Mouse (Mus musculus): ENCODE data around the gene Eid2. TPM values are rescaled to one million over a fixed set of nuclear protein-coding genes. Genes with fewer than 3 reads are reported as not detected.

The Eid2 gene
- polyA plus RNA-seq, 1 experiment from 2014 or later = 4.3 TPM

DNA sequence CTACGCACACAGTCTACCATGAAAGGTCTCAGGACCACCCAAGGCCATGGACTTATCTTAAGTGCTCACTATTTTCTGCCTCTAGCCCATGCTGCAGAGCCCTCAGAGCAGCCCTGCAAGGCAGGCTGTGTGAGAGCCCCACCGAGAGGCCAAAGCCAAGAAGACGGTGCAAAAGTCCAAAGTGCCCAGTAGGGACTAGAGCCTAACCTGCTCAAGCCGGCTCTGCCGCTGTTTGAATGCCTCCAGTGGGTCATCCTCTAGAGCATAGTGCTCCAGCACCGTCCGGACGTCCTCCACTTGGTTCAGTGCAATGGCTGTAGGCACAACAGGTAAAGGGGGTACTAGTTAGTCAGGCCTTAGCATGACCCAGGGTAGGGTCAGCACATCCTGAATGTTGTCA is 38.5 kb downstream of the Eid2 start:
- Histone ChIP-seq H3K4me3 (ENCODE audit: low read depth, low read length) (no peak overlapping the region), H3K9ac (ENCODE audit: low read depth, low read length) (no peak overlapping the region), H3K36me3 (ENCODE audit: control insufficient read depth, insufficient read depth, low read length) (peaks cover 31% of the 10 kb centered on the region), H3K9me3 (replicated peaks; ENCODE audit: control insufficient read depth, low read length, poor library complexity, severe bottlenecking) (no peaks in the 10 kb centered on the region), H3K4me2 (ENCODE audit: low read length) (no peak overlapping the region), H3K27ac (ENCODE audit: low read length) (no peak overlapping the region), H3K27me3 (ENCODE audit: control insufficient read depth, insufficient read depth, low read depth, low read length) (no peaks in the 10 kb centered on the region), H3K4me1 (ENCODE audit: control insufficient read depth, insufficient read depth, low read length) (peaks cover 19% of the 10 kb centered on the region)
- 96% methylated on average over 8 of the region's 8 CpGs for WGBS
- no peak for ATAC-seq

GRCm38 (mm10) chr7:28309737-28310136 is 42.1 kb downstream of the Eid2 start:
- Histone ChIP-seq H3K4me2 (ENCODE audit: low read length) (no peak overlapping the region), H3K9ac (ENCODE audit: low read depth, low read length) (no peak overlapping the region), H3K4me1 (ENCODE audit: control insufficient read depth, insufficient read depth, low read length) (peaks cover 9% of the 10 kb centered on the region), H3K27ac (ENCODE audit: low read length) (no peak overlapping the region), H3K4me3 (ENCODE audit: low read depth, low read length) (no peak overlapping the region), H3K36me3 (ENCODE audit: control insufficient read depth, insufficient read depth, low read length) (peaks cover 31% of the 10 kb centered on the region), H3K9me3 (replicated peaks; ENCODE audit: control insufficient read depth, low read length, poor library complexity, severe bottlenecking) (no peaks in the 10 kb centered on the region), H3K27me3 (ENCODE audit: control insufficient read depth, insufficient read depth, low read depth, low read length) (no peaks in the 10 kb centered on the region)
- ATAC-seq = no peak
- 41% methylated on average over 9 of the region's 9 CpGs for WGBS

GRCm38 (mm10) chr7:28311151-28311925 is 43.7 kb downstream of the Eid2 start:
- Histone ChIP-seq H3K4me1 (ENCODE audit: control insufficient read depth, insufficient read depth, low read length) (peaks cover 9% of the 10 kb centered on the region), H3K9me3 (replicated peaks; ENCODE audit: control insufficient read depth, low read length, poor library complexity, severe bottlenecking) (no peaks in the 10 kb centered on the region), H3K4me3 (ENCODE audit: low read depth, low read length) (peak overlapping the region; percentile 87), H3K36me3 (ENCODE audit: control insufficient read depth, insufficient read depth, low read length) (peaks cover 34% of the 10 kb centered on the region), H3K4me2 (ENCODE audit: low read length) (peak overlapping the region; percentile 94), H3K9ac (ENCODE audit: low read depth, low read length) (peak overlapping the region; percentile 90), H3K27ac (ENCODE audit: low read length) (peak overlapping the region; percentile 82), H3K27me3 (ENCODE audit: control insufficient read depth, insufficient read depth, low read depth, low read length) (no peaks in the 10 kb centered on the region)
- ATAC-seq = peak; percentile 61; the same call in 1 of the 2 replicates
- 6% methylated on average over 35 of the region's 35 CpGs for WGBS

DNA sequence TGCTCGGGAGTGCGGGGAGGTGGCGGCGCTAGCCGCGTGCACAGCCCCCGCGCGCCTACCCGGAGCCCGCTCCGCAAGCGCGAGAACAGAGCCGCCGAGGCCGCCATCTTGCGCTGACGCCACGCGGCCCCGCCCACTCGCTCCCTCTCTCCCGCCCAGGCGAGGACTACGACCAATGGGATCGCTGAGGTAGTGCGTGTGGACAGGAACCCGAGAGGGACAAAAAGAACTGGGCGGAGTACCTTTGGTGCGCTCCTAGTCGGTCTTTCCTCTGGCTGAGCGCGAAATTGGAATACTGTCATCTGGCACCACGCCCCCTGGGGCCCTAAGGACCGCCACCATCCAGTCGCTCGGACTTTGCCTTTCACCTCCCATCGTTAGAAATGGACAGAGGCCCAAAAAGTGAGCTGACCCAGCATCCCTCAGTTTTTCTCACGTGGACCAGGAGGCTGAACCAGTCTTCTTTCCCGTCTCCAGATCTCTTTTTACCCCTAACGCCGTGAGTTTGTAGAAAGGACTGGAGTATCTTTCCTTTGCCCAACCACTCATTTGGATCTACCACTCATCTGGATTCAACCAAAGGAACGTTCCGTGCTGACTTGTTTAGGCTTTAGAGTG is 44.4 kb downstream of the Eid2 start, which contains the start of gene Timm50:
Timm50 (minus strand) TSS at position 147 of the 618 bp plus-strand sequence.
- H3K4me1 ChIP-seq (ENCODE audit: control insufficient read depth, insufficient read depth, low read length) = peaks cover 9% of the 10 kb centered on the region
- H3K27ac ChIP-seq (ENCODE audit: low read length) = peak within 1 kb of the TSS; percentile 82
- H3K4me3 ChIP-seq (ENCODE audit: low read depth, low read length) = peak within 1 kb of the TSS; percentile 87
- H3K4me2 ChIP-seq (ENCODE audit: low read length) = peak within 1 kb of the TSS; percentile 94
- no peaks in the 10 kb centered on the region for H3K9me3 ChIP-seq (replicated peaks; ENCODE audit: control insufficient read depth, low read length, poor library complexity, severe bottlenecking)
- no peaks in the 10 kb centered on the region for H3K27me3 ChIP-seq (ENCODE audit: control insufficient read depth, insufficient read depth, low read depth, low read length)
- peak; percentile 97 for ATAC-seq
- under 1% methylated on average over 35 of the region's 45 CpGs for WGBS
- peaks cover 34% of the 10 kb centered on the region for H3K36me3 ChIP-seq (ENCODE audit: control insufficient read depth, insufficient read depth, low read length)
- peak within 1 kb of the TSS; percentile 90 for H3K9ac ChIP-seq (ENCODE audit: low read depth, low read length)

- no peaks in the 10 kb centered on the region for H3K27me3 ChIP-seq (ENCODE audit: control insufficient read depth, insufficient read depth, low read depth, low read length)
- no peak overlapping the region for H3K4me2 ChIP-seq (ENCODE audit: low read length)
- H3K4me3 ChIP-seq (ENCODE audit: low read depth, low read length) = no peak overlapping the region
- peaks cover 73% of the 10 kb centered on the region for H3K36me3 ChIP-seq (ENCODE audit: control insufficient read depth, insufficient read depth, low read length)
- no peak overlapping the region for H3K9ac ChIP-seq (ENCODE audit: low read depth, low read length)
- H3K9me3 ChIP-seq (replicated peaks; ENCODE audit: control insufficient read depth, low read length, poor library complexity, severe bottlenecking) = no peaks in the 10 kb centered on the region
- no peak overlapping the region for H3K27ac ChIP-seq (ENCODE audit: low read length)
- H3K4me1 ChIP-seq (ENCODE audit: control insufficient read depth, insufficient read depth, low read length) = no peaks in the 10 kb centered on the region
- 89% methylated on average over 3 of the region's 3 CpGs for WGBS
- no peak for ATAC-seq
Observed at GRCm38 (mm10) chr7:28318036-28318435, 50.4 kb downstream of the Eid2 start.

GRCm38 (mm10) chr7:28318714-28319113 is 51.0 kb downstream of the Eid2 start:
- H3K27me3 ChIP-seq (ENCODE audit: control insufficient read depth, insufficient read depth, low read depth, low read length) = no peaks in the 10 kb centered on the region
- H3K9ac ChIP-seq (ENCODE audit: low read depth, low read length) = no peak overlapping the region
- H3K4me2 ChIP-seq (ENCODE audit: low read length) = no peak overlapping the region
- no peaks in the 10 kb centered on the region for H3K9me3 ChIP-seq (replicated peaks; ENCODE audit: control insufficient read depth, low read length, poor library complexity, severe bottlenecking)
- WGBS = 95% methylated on average over 17 of the region's 17 CpGs
- H3K4me3 ChIP-seq (ENCODE audit: low read depth, low read length) = no peak overlapping the region
- H3K36me3 ChIP-seq (ENCODE audit: control insufficient read depth, insufficient read depth, low read length) = peaks cover 80% of the 10 kb centered on the region
- no peak for ATAC-seq
- H3K4me1 ChIP-seq (ENCODE audit: control insufficient read depth, insufficient read depth, low read length) = no peaks in the 10 kb centered on the region
- no peak overlapping the region for H3K27ac ChIP-seq (ENCODE audit: low read length)

Other genes starting within 250 kb of the Eid2 start
- gene Psmc4, start 217.8 kb upstream of the Eid2 start, polyA plus RNA-seq (2015; fragmentation: Nextera tagmentation; extraction: Ambion mirVana) = 277 and 280 TPM in 2 replicates
- 0.26 and 0.31 TPM in 2 replicates for gene Fcgbp, start 196.6 kb upstream of the Eid2 start, polyA plus RNA-seq (2015; fragmentation: Nextera tagmentation; extraction: Ambion mirVana)
- gene 9530053A07Rik, start 138.4 kb upstream of the Eid2 start, polyA plus RNA-seq (2015; fragmentation: Nextera tagmentation; extraction: Ambion mirVana) = 0.03 and 0.07 TPM in 2 replicates
- gene Fbl, start 98.2 kb upstream of the Eid2 start, polyA plus RNA-seq (2015; fragmentation: Nextera tagmentation; extraction: Ambion mirVana) = 69.8 and 72.4 TPM in 2 replicates
- 10.2 and 12.1 TPM in 2 replicates for gene Dyrk1b, start 88.4 kb upstream of the Eid2 start, polyA plus RNA-seq (2015; fragmentation: Nextera tagmentation; extraction: Ambion mirVana)
- gene Eid2b, start 9.9 kb downstream of the Eid2 start, polyA plus RNA-seq (2015; fragmentation: Nextera tagmentation; extraction: Ambion mirVana) = 44.2 and 44.8 TPM in 2 replicates
- gene Selenov, start 23.3 kb downstream of the Eid2 start, polyA plus RNA-seq (2015; fragmentation: Nextera tagmentation; extraction: Ambion mirVana) = 1.2 TPM in 2 replicates
- 16.3 and 16.5 TPM in 2 replicates for gene Dll3, start 34.4 kb downstream of the Eid2 start, polyA plus RNA-seq (2015; fragmentation: Nextera tagmentation; extraction: Ambion mirVana)
- gene Timm50, start 44.2 kb downstream of the Eid2 start, polyA plus RNA-seq (2015; fragmentation: Nextera tagmentation; extraction: Ambion mirVana) = 119 and 123 TPM in 2 replicates
- 108 and 111 TPM in 2 replicates for gene Supt5, start 70.9 kb downstream of the Eid2 start, polyA plus RNA-seq (2015; fragmentation: Nextera tagmentation; extraction: Ambion mirVana)
- gene Rps16, start 82.8 kb downstream of the Eid2 start, polyA plus RNA-seq (2015; fragmentation: Nextera tagmentation; extraction: Ambion mirVana) = 414 and 435 TPM in 2 replicates
- gene Plekhg2, start 104.7 kb downstream of the Eid2 start, polyA plus RNA-seq (2015; fragmentation: Nextera tagmentation; extraction: Ambion mirVana) = 22.9 and 23.1 TPM in 2 replicates
- 2.9 and 3.3 TPM in 2 replicates for gene Zfp36, start 112.4 kb downstream of the Eid2 start, polyA plus RNA-seq (2015; fragmentation: Nextera tagmentation; extraction: Ambion mirVana)
- gene Med29, start 124.8 kb downstream of the Eid2 start, polyA plus RNA-seq (2015; fragmentation: Nextera tagmentation; extraction: Ambion mirVana) = 39.6 and 40.3 TPM in 2 replicates
- 96.1 and 109 TPM in 2 replicates for gene Paf1, start 125.1 kb downstream of the Eid2 start, polyA plus RNA-seq (2015; fragmentation: Nextera tagmentation; extraction: Ambion mirVana)
- 2.8 and 3.5 TPM in 2 replicates for gene Gmfg, start 169.6 kb downstream of the Eid2 start, polyA plus RNA-seq (2015; fragmentation: Nextera tagmentation; extraction: Ambion mirVana)
- 13.9 and 15.0 TPM in 2 replicates for gene Lrfn1, start 184.1 kb downstream of the Eid2 start, polyA plus RNA-seq (2015; fragmentation: Nextera tagmentation; extraction: Ambion mirVana)
- not detected in 2 replicates for gene Ifnl2, start 242.6 kb downstream of the Eid2 start, polyA plus RNA-seq (2015; fragmentation: Nextera tagmentation; extraction: Ambion mirVana)

Data from midbrain, embryonic 16.5 days (tissue).